Mouse (Mus musculus) liver, postnatal 0 days (tissue): Measurements from ENCODE around the gene Tpm3-rs7.
"Not testable (repeated sequence)": the region's sequence is repeated elsewhere in the genome, so short reads cannot be mapped to it uniquely, and the experiment has no call there.

Source experiments
- CTCF ChIP-seq: sonication (generic); IDR thresholded peaks from 2 replicates; pipeline ENCODE4 v1.5.1; 2016; ENCODE audit warnings: antibody characterized with exemption, low read depth
- EP300 ChIP-seq: IDR thresholded peaks from 2 replicates; pipeline ENCODE4 v1.6.1; 2016; ENCODE audit warnings: antibody characterized with exemption, low read depth, mild to moderate bottlenecking

- not testable (repeated sequence) for TF ChIP-seq EP300, CTCF
Measured at GRCm38 (mm10) chr14:113314499-113314898, at the start of gene Tpm3-rs7.
